Mouse (Mus musculus) urinary bladder, postnatal 14 days (tissue): ENCODE measurements around the gene Il17rd.

Experiments
- DNase-seq: peaks from one replicate; pipeline ENCODE4 v3.0.0; 2021; ENCODE audit warnings: low spot score

Il17rd gene

GRCm38 (mm10) chr14:27044967-27045361 is 6.2 kb downstream of the Il17rd start:
- no peak for DNase-seq

DNA sequence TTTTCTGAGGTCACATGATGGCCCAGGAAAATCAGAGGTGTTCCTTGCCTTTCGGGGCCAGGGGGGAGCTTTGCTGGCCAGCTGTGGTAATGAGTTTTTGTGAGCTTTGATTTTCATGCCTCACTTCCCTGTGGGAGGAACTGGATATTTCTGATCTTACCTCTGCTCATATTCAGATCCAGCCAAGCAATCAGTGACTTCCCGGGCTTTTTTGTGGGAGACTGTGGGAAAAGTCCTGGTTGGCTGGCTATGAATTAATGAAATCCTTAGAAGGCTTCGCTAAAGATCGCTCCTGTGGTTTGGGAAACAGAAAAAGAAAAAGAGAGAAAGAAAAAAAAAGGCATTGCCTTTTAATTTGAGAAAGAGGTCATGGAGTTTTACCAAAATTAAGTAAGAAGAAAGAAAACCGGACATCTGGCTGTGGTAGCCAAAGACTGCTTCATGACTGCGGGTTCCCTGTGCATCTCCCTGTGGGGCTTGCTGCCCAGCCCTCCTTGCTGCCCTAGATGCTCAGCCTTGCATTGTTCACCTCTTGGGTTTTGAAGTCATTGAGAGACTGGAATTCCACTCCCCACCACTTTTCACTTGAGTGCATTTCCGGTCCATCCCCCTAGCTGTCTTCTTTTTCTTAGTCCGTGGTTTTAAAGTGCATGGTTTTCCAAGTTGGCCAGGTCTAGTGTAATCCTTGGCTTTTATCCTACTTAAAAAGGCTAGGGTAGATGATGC is 9.7 kb downstream of the Il17rd start:
- DNase-seq: no peak

- DNase-seq: no peak
These were observed 11.3 kb downstream of the Il17rd start for GRCm38 (mm10) chr14:27050043-27050442.

- no peak for DNase-seq
These were observed 12.1 kb downstream of the Il17rd start for GRCm38 (mm10) chr14:27050560-27051510.

GRCm38 (mm10) chr14:27051511-27051895 is 12.8 kb downstream of the Il17rd start:
- no peak for DNase-seq

DNA sequence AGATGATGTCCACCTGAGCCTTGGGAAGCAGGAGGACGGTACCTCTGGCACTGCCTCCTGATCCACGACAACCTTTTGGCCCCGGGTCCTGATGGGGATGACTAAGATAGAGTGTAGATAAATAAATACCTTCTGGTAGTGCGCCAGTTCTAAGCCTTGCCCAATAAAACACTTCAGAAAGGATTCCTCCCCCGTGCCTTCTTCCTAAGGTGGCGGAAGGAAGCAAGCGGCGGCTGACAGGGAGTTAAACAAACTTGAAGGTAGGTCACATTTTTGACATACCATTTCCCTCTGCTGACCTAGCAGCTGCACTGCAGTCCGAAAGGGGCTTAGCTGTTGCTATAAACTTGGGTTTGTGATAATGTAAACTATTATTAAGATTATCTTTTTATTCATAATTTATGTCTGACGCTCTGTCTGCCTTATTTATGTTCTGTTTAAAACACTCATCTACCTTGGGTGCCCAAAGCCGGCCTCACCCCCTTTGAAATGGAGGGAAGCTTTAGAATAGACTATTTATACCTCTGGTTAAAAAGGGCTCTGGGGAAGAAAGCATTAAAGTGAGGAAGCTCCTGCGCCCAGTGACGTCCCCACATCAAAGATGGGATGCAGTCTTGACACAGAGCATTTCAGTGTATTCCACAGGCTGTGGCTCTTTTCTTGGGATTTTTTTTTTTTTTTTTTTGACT is 19.9 kb downstream of the Il17rd start:
- DNase-seq: no peak

DNA sequence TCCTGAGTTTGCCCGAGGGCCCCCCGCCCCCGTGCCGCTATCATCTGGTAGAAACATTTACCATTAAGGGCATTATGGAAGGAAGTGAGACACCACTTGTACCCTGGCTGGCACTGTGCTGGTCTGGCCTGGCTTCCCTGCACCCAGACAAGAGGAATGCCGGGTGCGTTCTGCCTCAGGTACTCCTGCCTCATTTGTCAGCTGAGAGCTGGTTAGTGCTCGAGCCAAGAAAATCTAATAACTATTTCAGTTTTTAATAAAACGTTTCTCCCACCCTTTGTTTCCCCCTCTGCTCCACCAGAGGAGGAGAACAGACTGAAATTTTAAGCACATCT is 20.4 kb downstream of the Il17rd start:
- no peak for DNase-seq

DNA sequence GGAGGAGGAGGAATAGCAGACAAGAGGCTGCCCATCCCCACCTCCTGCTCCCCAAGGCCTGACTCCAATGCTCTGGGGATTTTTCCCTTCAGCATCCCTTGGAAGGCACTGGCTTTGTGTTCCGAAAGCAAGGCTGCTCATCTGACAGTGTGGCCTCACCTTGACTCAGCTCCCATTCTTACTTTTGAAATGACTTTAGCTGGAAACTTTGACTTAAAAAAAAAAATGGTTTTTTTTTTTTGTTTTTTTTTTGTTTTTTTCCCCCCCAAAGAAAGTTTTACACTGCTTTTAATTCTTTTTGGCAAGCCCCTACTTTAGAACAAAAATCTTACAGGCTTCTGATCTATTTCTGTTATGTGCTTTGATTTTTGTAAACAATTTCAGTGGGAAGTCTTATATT is 24.6 kb downstream of the Il17rd start:
- DNase-seq: no peak

GRCm38 (mm10) chr14:27066171-27066929 is 27.6 kb downstream of the Il17rd start:
- no peak for DNase-seq

GRCm38 (mm10) chr14:27067866-27068271 is 29.1 kb downstream of the Il17rd start:
- no peak for DNase-seq

DNA sequence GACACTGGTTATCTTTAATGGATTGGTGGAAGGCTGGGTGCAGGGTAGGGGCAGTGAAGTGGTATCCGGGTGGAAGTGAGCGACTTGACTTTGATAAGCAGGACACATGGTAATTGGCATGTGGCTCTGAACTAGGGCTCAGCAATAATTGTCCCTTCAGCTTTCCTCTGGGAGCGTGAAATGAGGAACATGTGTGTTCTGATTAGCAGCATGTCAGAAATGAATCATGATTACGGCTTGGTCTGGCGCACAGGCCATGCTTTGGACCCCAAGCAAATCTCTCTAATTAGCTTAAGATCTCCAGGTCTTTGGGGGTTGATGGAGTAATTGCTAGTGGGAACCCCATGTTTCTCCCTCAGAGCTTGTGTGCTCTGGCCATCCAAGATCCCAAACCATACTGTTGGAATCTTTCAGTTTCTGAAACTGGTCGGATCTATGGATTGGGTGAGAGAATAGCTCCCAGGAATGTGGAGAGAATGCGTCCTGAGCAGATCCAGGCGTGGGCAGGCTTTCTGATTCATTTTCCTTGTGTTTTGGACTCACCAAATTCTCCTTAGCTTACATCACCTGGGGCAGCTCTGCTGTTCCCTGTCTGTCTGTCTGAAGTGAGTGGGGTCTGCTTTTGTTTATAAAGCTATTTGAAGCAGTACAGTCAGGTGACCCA is 30.8 kb downstream of the Il17rd start:
- no peak for DNase-seq

- no peak for DNase-seq
These were observed 31.4 kb downstream of the Il17rd start for GRCm38 (mm10) chr14:27070128-27070527.

DNA sequence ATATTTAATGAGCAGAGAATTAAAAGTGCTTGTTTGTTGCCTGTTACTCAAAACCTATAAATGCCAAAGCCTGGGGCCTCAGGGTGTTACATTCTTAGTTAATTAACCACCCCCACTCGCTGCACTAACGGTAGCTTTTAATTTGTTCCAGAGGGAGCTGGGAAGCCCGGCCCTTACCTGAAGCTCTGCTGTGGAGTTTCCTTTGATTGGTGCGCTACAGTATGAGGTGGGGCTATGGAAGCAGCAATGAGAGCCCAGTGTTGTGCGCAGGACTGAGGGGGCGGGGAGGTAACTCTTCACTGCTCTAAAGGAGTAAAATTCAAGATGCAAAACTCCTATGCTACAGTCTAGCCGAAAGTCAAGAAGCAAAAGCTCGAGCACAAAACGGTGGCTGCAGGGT is 32.0 kb downstream of the Il17rd start:
- no peak for DNase-seq

DNA sequence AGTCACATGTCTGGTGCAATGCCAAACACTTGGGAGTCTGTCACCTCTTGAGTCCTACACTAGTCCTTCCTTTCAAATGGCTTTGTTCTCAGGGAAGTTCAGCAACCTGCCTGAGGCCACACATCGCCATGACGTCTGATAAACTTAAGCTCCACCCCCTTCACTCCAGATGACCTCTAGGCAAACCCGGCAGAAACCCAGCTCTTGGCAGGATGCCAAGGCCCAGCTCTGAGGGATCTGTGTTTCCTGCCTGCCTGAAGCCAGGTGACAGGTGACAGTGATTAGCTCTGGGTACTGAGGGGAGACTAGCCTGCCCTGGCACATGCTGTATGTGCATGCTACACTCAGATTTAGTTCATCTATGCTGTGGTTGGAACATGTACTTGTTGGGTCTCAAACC is 33.2 kb downstream of the Il17rd start:
- DNase-seq: peak; percentile 63

DNA sequence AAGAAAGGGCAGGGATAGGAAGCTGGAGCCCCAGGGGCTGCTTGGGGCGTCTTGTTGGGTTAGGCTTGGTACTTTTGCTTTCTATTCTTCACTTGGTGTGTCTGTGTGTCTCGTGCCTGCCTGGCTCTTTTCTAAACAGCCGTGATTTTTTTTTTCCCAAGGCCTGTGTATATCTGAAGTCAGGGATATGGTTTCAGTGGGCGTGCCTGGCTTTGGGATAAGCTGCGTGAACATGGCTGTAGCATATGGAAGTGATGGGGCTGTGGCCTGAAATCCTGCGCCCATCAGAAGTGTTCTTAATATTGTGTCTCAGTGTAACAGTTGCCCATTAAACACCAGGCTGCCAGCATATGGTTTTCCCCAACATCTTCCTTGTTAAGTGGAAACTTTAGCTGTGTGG is 36.3 kb downstream of the Il17rd start:
- no peak for DNase-seq

DNA sequence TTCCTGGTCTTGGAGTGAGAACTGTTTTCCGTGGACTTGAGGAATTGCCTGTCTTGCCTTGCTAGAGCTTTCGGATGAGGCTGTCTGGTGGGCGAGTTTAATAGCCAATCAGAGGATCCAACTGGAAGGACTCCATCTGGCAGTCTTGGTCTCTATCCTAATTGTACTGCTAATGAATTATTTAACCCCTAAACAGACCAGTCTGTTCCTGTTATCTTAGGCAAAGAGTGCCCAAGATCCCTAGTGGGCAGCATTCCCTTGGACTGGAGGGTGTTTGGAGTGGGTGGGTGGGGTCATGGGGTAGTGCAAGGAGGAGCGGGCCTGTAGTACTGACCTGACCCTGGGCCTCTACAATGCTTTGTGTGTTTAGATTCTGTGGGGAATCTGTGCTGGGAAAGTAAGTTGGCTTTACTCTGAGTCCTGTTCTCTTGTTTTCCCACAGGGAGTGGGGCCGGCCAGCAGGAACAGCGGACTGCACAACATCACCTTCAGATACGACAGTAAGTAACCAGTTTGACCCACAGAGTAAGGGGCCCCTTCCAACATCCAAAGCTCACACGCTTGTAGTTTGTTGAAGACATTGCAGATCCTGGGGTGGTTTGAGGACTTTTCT is 37.3 kb downstream of the Il17rd start:
- DNase-seq: no peak

DNA sequence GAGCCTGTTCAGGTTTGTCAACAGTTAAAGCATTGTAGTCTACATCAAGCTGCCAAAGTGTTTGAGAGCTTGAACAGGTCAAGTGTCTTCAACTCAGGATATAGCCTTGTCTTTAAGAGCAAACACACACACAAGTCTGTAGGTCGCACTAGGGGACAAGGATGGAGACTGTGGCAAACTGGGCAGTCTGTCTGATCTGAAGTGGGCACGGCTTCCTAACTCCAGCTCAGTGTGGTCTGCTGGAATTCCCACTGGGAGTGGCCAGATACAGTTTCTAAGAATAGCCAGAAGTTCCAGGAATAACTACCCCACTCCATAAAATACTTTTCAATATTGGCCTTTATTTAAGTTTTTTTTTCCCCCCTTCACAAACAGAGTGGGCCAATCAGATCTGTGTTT is 37.8 kb downstream of the Il17rd start:
- no peak for DNase-seq

GRCm38 (mm10) chr14:27081536-27082275 is 43.0 kb downstream of the Il17rd start:
- no peak for DNase-seq

- DNase-seq: no peak
These were observed 46.7 kb downstream of the Il17rd start for GRCm38 (mm10) chr14:27085471-27085870.

DNA sequence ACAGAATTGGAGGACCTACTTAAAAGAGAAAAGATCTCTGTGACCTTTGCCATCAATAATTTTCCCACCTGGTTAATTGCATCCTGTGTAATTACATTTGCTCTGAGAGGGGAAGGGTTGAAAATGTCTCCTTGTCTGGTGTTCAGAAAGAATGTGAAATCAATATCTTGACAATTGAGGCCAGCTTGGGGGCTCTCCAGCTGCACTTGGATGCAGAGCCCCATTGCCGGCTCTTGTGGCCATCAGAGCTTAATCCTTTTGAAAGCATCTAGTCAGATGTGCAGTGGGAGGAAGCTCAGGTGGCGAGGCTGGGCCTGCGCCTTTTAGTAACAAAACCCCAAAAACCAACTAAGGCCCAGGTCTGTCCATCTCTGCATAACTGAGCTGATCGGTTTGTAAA is 47.3 kb downstream of the Il17rd start:
- no peak for DNase-seq
